Mouse (Mus musculus): ENCODE data around the gene Poldip2.

GRCm38 (mm10) chr11:78490781-78491241 is 21.2 kb upstream of the Poldip2 start:
- TF ChIP-seq EP300 (IDR thresholded peaks at IDR 0.05; ENCODE audit: low read depth) = no peak
- TF ChIP-seq CTCF (IDR thresholded peaks at IDR 0.05; ENCODE audit: low read depth) = peak; percentile 43

Measured in liver, postnatal 0 days (tissue).